Mouse (Mus musculus) heart, postnatal 10 days (tissue): ENCODE data around the gene Trim56. TPM values are rescaled to one million over a fixed set of nuclear protein-coding genes. Genes with fewer than 3 reads are reported as not detected.
"Not testable (repeated sequence)": the region's sequence is repeated elsewhere in the genome, so short reads cannot be mapped to it uniquely, and the experiment has no call there.

Experiments used
- DNase-seq, 2 experiments: peaks; one replicate each; pipeline ENCODE4 v3.0.0; 2021
- intact Hi-C: fragments of 180-260 bp; cut with DNase I; formaldehyde crosslinking; loops from one replicate; pipeline ENCODE4 v1.15.1; 2025
- total RNA-seq, 2 experiments: library from RNA; stranded (reverse); gene quantifications; 2 replicates each; pipeline ENCODE4 v1.2.3; 2021

Trim56 gene
- total RNA-seq: 10 to 100 TPM; 21.2 to 21.6 TPM

- intact Hi-C loops: no loop called here
- peak; percentile 85 to 86 for DNase-seq
Measured at GRCm38 (mm10) chr5:137115866-137116847, at the start of gene Trim56. TSS of gene Trim56 (minus strand) at chr5:137116209.

- DNase-seq: no peak
- intact Hi-C loops: no loop called here
Measured at GRCm38 (mm10) chr5:137161853-137162252, 45.8 kb upstream of the Trim56 start.

- intact Hi-C loops: loop anchor here (1.0 to 10.0 kb wide), 2 partner anchors 127 to 245 kb away; no protein-coding TSS in a partner anchor
- DNase-seq: peak; percentile 37 to 63
Measured at GRCm38 (mm10) chr5:137159461-137159860, 43.5 kb upstream of the Trim56 start.

- intact Hi-C loops: loop anchor here (10.0 kb wide), 1 partner anchor 252 kb away; no protein-coding TSS in a partner anchor
- DNase-seq: no peak
Measured at GRCm38 (mm10) chr5:137153289-137153688, 37.3 kb upstream of the Trim56 start.

- intact Hi-C loops: loop anchor here (10.0 kb wide), 1 partner anchor 252 kb away; no protein-coding TSS in a partner anchor
- no peak for DNase-seq
Measured at GRCm38 (mm10) chr5:137152623-137153022, 36.6 kb upstream of the Trim56 start.

- DNase-seq, intact Hi-C loops: not testable (repeated sequence)
Measured at GRCm38 (mm10) chr5:137149272-137149882, 33.4 kb upstream of the Trim56 start, which contains the start of gene Muc3. TSS of gene Muc3 (minus strand) at chr5:137149322.

- intact Hi-C loops: no loop called here
- no peak for DNase-seq
Measured at GRCm38 (mm10) chr5:137140836-137141235, 24.8 kb upstream of the Trim56 start.

GRCm38 (mm10) chr5:137138977-137139376 lies 23.0 kb upstream of the Trim56 start:
- intact Hi-C loops: no loop called here
- no peak for DNase-seq

GRCm38 (mm10) chr5:137134959-137135358 lies 18.9 kb upstream of the Trim56 start:
- peak in 1 of 2 experiments; percentile 57 for DNase-seq
- intact Hi-C loops: loop anchor here (5.0 kb wide), 1 partner anchor 242 kb away; no protein-coding TSS in a partner anchor

GRCm38 (mm10) chr5:137131490-137131889 lies 15.5 kb upstream of the Trim56 start:
- intact Hi-C loops: loop anchor here (1.0 to 5.0 kb wide), 2 partner anchors 155 to 246 kb away; no protein-coding TSS in a partner anchor
- peak; percentile 59 to 74 for DNase-seq

GRCm38 (mm10) chr5:137129281-137129680 lies 13.3 kb upstream of the Trim56 start:
- no peak for DNase-seq
- intact Hi-C loops: no loop called here

GRCm38 (mm10) chr5:137123516-137123915 lies 7.5 kb upstream of the Trim56 start:
- intact Hi-C loops: loop anchor here (2.0 kb wide), 1 partner anchor 163 kb away; the partner anchor contains the start of gene Ache

GRCm38 (mm10) chr5:137122686-137123193 lies 6.7 kb upstream of the Trim56 start:
- intact Hi-C loops: loop anchor here (2.0 kb wide), 1 partner anchor 164 kb away; the partner anchor contains the start of gene Ache
- DNase-seq: peak; percentile 84 to 91

More at GRCm38 (mm10) chr5:137123516-137123915, 7.5 kb upstream of the Trim56 start:
- DNase-seq: no peak

GRCm38 (mm10) chr5:137121280-137121679 lies 5.3 kb upstream of the Trim56 start:
- intact Hi-C loops: no loop called here
- no peak for DNase-seq

GRCm38 (mm10) chr5:137118878-137119277 lies 2.9 kb upstream of the Trim56 start:
- intact Hi-C loops: no loop called here
- no peak for DNase-seq

GRCm38 (mm10) chr5:137117994-137118393 lies 2.0 kb upstream of the Trim56 start:
- intact Hi-C loops: not testable (repeated sequence)

GRCm38 (mm10) chr5:137116987-137117386 lies 978 bp upstream of the Trim56 start:
- intact Hi-C loops: no loop called here
- DNase-seq: no peak

More at GRCm38 (mm10) chr5:137117994-137118393, 2.0 kb upstream of the Trim56 start:
- not testable (repeated sequence) for DNase-seq

- DNase-seq: no peak
- intact Hi-C loops: no loop called here
Measured at GRCm38 (mm10) chr5:137114891-137115561, 983 bp downstream of the Trim56 start.

- intact Hi-C loops: no loop called here
- no peak for DNase-seq
Measured at GRCm38 (mm10) chr5:137111542-137112408, 4.2 kb downstream of the Trim56 start.
